Mouse (Mus musculus): Measurements from ENCODE around the gene Elfn1.

Gene Elfn1

GRCm38 (mm10) chr5:140023941-140024500, 116.3 kb downstream of the Elfn1 start:
- DNase-seq (ENCODE audit: low spot score in 2 of 2), result no peak

Data from spleen, postnatal 10 days (tissue).